Mouse (Mus musculus): Measurements from ENCODE around the gene Nt5c3b. TPM values are rescaled to one million over a fixed set of nuclear protein-coding genes. Genes with fewer than 3 reads are reported as not detected.
A peak's percentile ranks its signal among the peaks of the same experiment; 100 is the strongest.

Nt5c3b gene
- polyA plus RNA-seq, 1 experiment from 2014 or later = 103 TPM

- H3K4me2 ChIP-seq (replicated peaks) = no peak overlapping the region
- no peaks in the 10 kb centered on the region for H3K27me3 ChIP-seq
- H3K36me3 ChIP-seq = peaks cover 38% of the 10 kb centered on the region
- H3K4me1 ChIP-seq = no peaks in the 10 kb centered on the region
- H3K9ac ChIP-seq (replicated peaks) = no peak overlapping the region
- no peak overlapping the region for H3K4me3 ChIP-seq
- H3K9me3 ChIP-seq = no peaks in the 10 kb centered on the region
- ATAC-seq (replicated peaks) = no peak
- H3K27ac ChIP-seq (replicated peaks) = no peak overlapping the region
- 85% methylated on average over 10 of the region's 10 CpGs for WGBS
These were observed 21.1 kb upstream of the Nt5c3b start for GRCm38 (mm10) chr11:100462699-100463098.

- whole genome bisulfite sequencing = 91% methylated on average over 5 of the region's 5 CpGs
- H3K27ac ChIP-seq (replicated peaks) = no peak overlapping the region
- H3K9me3 ChIP-seq = no peaks in the 10 kb centered on the region
- no peaks in the 10 kb centered on the region for H3K27me3 ChIP-seq
- no peak for ATAC-seq (replicated peaks)
- no peaks in the 10 kb centered on the region for H3K4me1 ChIP-seq
- no peak overlapping the region for H3K4me2 ChIP-seq (replicated peaks)
- no peak overlapping the region for H3K4me3 ChIP-seq
- H3K9ac ChIP-seq (replicated peaks) = no peak overlapping the region
- H3K36me3 ChIP-seq = peaks cover 22% of the 10 kb centered on the region
These were observed 16.1 kb upstream of the Nt5c3b start for GRCm38 (mm10) chr11:100457711-100458110.

GRCm38 (mm10) chr11:100457247-100457646 lies 15.6 kb upstream of the Nt5c3b start:
- 83% methylated on average over 4 of the region's 4 CpGs for WGBS
- Histone ChIP-seq H3K27ac (replicated peaks) (no peak overlapping the region), H3K4me2 (replicated peaks) (no peak overlapping the region), H3K9ac (replicated peaks) (no peak overlapping the region), H3K27me3 (no peaks in the 10 kb centered on the region), H3K4me3 (no peak overlapping the region), H3K4me1 (no peaks in the 10 kb centered on the region), H3K9me3 (no peaks in the 10 kb centered on the region), H3K36me3 (peaks cover 19% of the 10 kb centered on the region; the same call in 1 of the 2 replicates)
- no peak for ATAC-seq (replicated peaks)

- Histone ChIP-seq H3K27ac (replicated peaks) (no peak overlapping the region), H3K4me3 (no peak overlapping the region), H3K9me3 (no peaks in the 10 kb centered on the region), H3K4me2 (replicated peaks) (no peak overlapping the region), H3K9ac (replicated peaks) (no peak overlapping the region), H3K4me1 (peaks cover 16% of the 10 kb centered on the region), H3K36me3 (no peaks in the 10 kb centered on the region), H3K27me3 (no peaks in the 10 kb centered on the region)
- 79% methylated on average over 6 of the region's 6 CpGs for WGBS
- no peak for ATAC-seq (replicated peaks)
These were observed 1.0 kb upstream of the Nt5c3b start for GRCm38 (mm10) chr11:100442625-100443024.

GRCm38 (mm10) chr11:100440691-100441522 lies 701 bp downstream of the Nt5c3b start:
- Histone ChIP-seq H3K4me2 (replicated peaks) (peak overlapping the region; percentile 69), H3K9ac (replicated peaks) (peak overlapping the region; percentile 92), H3K36me3 (peaks cover 6% of the 10 kb centered on the region; the same call in 1 of the 2 replicates), H3K4me1 (peaks cover 16% of the 10 kb centered on the region), H3K27me3 (no peaks in the 10 kb centered on the region), H3K9me3 (no peaks in the 10 kb centered on the region), H3K4me3 (peak overlapping the region; percentile 84), H3K27ac (replicated peaks) (peak overlapping the region; percentile 74)
- ATAC-seq (replicated peaks) = peak; percentile 96
- 1% methylated on average over 51 of the region's 52 CpGs for WGBS

- H3K9ac ChIP-seq (replicated peaks) = no peak overlapping the region
- no peak overlapping the region for H3K27ac ChIP-seq (replicated peaks)
- 85% methylated on average over 1 of the region's 1 CpGs for WGBS
- no peak for ATAC-seq (replicated peaks)
- no peak overlapping the region for H3K4me2 ChIP-seq (replicated peaks)
- H3K4me3 ChIP-seq = no peak overlapping the region
- H3K36me3 ChIP-seq = peaks cover 18% of the 10 kb centered on the region
- H3K9me3 ChIP-seq = no peaks in the 10 kb centered on the region
- H3K4me1 ChIP-seq = peaks cover 16% of the 10 kb centered on the region
- no peaks in the 10 kb centered on the region for H3K27me3 ChIP-seq
These were observed 3.7 kb downstream of the Nt5c3b start for GRCm38 (mm10) chr11:100437901-100438300.

- H3K27ac ChIP-seq (replicated peaks) = no peak overlapping the region
- H3K36me3 ChIP-seq = peaks cover 25% of the 10 kb centered on the region
- no peaks in the 10 kb centered on the region for H3K27me3 ChIP-seq
- H3K4me3 ChIP-seq = no peak overlapping the region
- no peaks in the 10 kb centered on the region for H3K9me3 ChIP-seq
- H3K4me2 ChIP-seq (replicated peaks) = no peak overlapping the region
- WGBS = 69% methylated on average over 9 of the region's 9 CpGs
- H3K4me1 ChIP-seq = peaks cover 16% of the 10 kb centered on the region
- H3K9ac ChIP-seq (replicated peaks) = no peak overlapping the region
- ATAC-seq (replicated peaks) = no peak
These were observed 5.8 kb downstream of the Nt5c3b start for GRCm38 (mm10) chr11:100435678-100436246.

- Histone ChIP-seq H3K27ac (replicated peaks) (no peak overlapping the region), H3K4me1 (no peaks in the 10 kb centered on the region), H3K27me3 (no peaks in the 10 kb centered on the region), H3K9me3 (no peaks in the 10 kb centered on the region), H3K36me3 (peaks cover 28% of the 10 kb centered on the region), H3K4me2 (replicated peaks) (no peak overlapping the region), H3K9ac (replicated peaks) (no peak overlapping the region), H3K4me3 (no peak overlapping the region)
- ATAC-seq (replicated peaks) = no peak
- 96% methylated on average over 5 of the region's 5 CpGs for WGBS
These were observed 9.6 kb downstream of the Nt5c3b start for GRCm38 (mm10) chr11:100432002-100432401.

GRCm38 (mm10) chr11:100430052-100430451 lies 11.6 kb downstream of the Nt5c3b start:
- Histone ChIP-seq H3K9me3 (no peaks in the 10 kb centered on the region), H3K9ac (replicated peaks) (no peak overlapping the region), H3K36me3 (peaks cover 22% of the 10 kb centered on the region), H3K4me1 (0 out of 2 replicates have a peak, but pooled peaks cover 4% of the 10 kb centered on the region), H3K27ac (replicated peaks) (no peak overlapping the region), H3K4me2 (replicated peaks) (no peak overlapping the region), H3K27me3 (no peaks in the 10 kb centered on the region), H3K4me3 (no peak overlapping the region)
- no peak for ATAC-seq (replicated peaks)
- WGBS = 78% methylated on average over 7 of the region's 7 CpGs

GRCm38 (mm10) chr11:100428612-100429199 lies 12.9 kb downstream of the Nt5c3b start:
- H3K36me3 ChIP-seq = peaks cover 21% of the 10 kb centered on the region
- WGBS = 46% methylated on average over 9 of the region's 9 CpGs
- no peaks in the 10 kb centered on the region for H3K27me3 ChIP-seq
- no peak overlapping the region for H3K4me3 ChIP-seq
- no peak for ATAC-seq (replicated peaks)
- peak overlapping the region; percentile 8 for H3K27ac ChIP-seq (replicated peaks)
- H3K4me1 ChIP-seq = 0 out of 2 replicates have a peak, but pooled peaks cover 4% of the 10 kb centered on the region
- no peak overlapping the region for H3K9ac ChIP-seq (replicated peaks)
- H3K4me2 ChIP-seq (replicated peaks) = no peak overlapping the region
- no peaks in the 10 kb centered on the region for H3K9me3 ChIP-seq

GRCm38 (mm10) chr11:100426820-100427219 lies 14.8 kb downstream of the Nt5c3b start:
- ATAC-seq (replicated peaks) = no peak
- Histone ChIP-seq H3K4me1 (0 out of 2 replicates have a peak, but pooled peaks cover 4% of the 10 kb centered on the region), H3K9me3 (no peaks in the 10 kb centered on the region), H3K36me3 (0 out of 2 replicates have a peak, but pooled peaks cover 10% of the 10 kb centered on the region), H3K27ac (replicated peaks) (no peak overlapping the region), H3K4me3 (no peak overlapping the region), H3K9ac (replicated peaks) (no peak overlapping the region), H3K4me2 (replicated peaks) (no peak overlapping the region), H3K27me3 (no peaks in the 10 kb centered on the region)
- WGBS = 83% methylated on average over 3 of the region's 3 CpGs

GRCm38 (mm10) chr11:100425851-100426250 lies 15.8 kb downstream of the Nt5c3b start:
- 0 out of 2 replicates have a peak, but pooled peaks cover 7% of the 10 kb centered on the region for H3K36me3 ChIP-seq
- no peak for ATAC-seq (replicated peaks)
- no peak overlapping the region for H3K27ac ChIP-seq (replicated peaks)
- H3K27me3 ChIP-seq = no peaks in the 10 kb centered on the region
- WGBS = 32% methylated on average over 7 of the region's 7 CpGs
- no peak overlapping the region for H3K4me2 ChIP-seq (replicated peaks)
- H3K9me3 ChIP-seq = no peaks in the 10 kb centered on the region
- no peak overlapping the region for H3K9ac ChIP-seq (replicated peaks)
- H3K4me1 ChIP-seq = 0 out of 2 replicates have a peak, but pooled peaks cover 4% of the 10 kb centered on the region
- no peak overlapping the region for H3K4me3 ChIP-seq

Measured in forebrain, embryonic 15.5 days (tissue).